Mouse (Mus musculus) small intestine, adult 2 months (tissue): ENCODE results near the gene Ptpn5.

ENCODE experiments used
- CTCF ChIP-seq: fragments of 200-500 bp; IDR thresholded peaks from 2 replicates; pipeline ENCODE4 v1.5.1; 2012; ENCODE audit warnings: low read depth, mild to moderate bottlenecking, control low read depth, inconsistent platforms, low read length, moderate library complexity, mixed read lengths; ENCODE audit not compliant: insufficient replicate concordance, insufficient read length; ENCODE audit errors: extremely low read depth
- POLR2A ChIP-seq: fragments of 200-500 bp; IDR thresholded peaks from 2 replicates; pipeline ENCODE4 v1.6.1; 2012; ENCODE audit warnings: low read depth, mild to moderate bottlenecking, control low read depth, inconsistent platforms, low read length, moderate library complexity

DNA sequence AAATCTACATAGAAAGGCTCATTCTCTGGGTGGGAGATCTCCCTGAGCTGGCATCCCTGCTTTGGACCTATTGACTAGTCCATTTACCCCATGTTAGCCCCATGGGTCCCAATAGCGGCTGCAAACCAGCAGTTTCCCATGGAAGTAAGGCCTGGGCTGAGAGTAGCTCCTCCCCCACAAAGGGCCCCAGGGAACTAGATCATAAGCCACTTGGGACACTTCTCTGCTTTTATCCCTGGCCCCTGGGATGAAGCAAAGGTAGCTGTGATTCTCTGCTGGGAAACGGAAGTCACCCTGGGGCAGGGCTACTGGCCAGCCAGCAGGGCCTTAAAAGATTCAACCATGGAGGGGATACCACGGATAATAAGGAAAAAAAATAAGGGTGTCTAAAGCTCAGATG is 56.8 kb downstream of the Ptpn5 start:
- no peak for TF ChIP-seq CTCF
- TF ChIP-seq POLR2A, result no peak
